Mouse (Mus musculus): Measurements from ENCODE around the gene Fto.

Gene Fto

DNA sequence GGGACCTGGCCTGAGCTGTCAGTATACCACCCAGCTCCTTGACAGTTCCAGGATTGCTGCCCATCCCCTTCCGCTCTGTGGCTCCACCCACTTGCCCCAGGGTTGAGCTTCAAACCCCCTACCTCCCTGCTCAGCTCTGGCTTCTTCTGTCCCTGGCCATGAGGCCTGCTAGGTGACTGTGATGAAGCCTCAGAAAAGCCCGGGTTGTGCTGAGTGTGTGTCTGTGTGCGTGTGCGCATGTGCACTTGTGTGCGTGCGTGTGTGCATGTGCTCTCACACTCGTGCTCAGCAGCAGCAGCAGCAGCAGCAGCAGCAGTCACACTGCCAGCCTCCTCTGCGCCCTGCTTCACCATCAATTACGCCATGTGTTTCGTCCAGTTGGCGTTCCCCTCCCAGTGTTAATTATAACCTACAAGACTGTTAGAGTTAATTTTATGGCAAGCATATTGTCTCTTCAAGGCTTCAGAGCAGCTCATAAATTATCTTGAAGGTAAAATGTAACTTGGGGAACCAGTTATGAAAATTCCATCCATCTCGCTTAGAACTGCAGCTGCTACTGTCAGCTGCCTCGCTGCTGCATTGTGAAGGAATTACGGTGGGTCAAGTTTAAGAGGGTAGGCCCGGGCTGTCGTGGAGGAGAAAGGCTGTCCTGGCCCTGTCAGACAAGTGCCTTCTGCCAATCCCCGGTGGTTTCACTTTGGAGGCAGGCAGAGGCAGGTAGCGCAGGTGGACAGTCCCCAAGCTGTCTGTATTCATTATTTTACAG is 219.5 kb downstream of the Fto start:
- DNase-seq = no peak

DNA sequence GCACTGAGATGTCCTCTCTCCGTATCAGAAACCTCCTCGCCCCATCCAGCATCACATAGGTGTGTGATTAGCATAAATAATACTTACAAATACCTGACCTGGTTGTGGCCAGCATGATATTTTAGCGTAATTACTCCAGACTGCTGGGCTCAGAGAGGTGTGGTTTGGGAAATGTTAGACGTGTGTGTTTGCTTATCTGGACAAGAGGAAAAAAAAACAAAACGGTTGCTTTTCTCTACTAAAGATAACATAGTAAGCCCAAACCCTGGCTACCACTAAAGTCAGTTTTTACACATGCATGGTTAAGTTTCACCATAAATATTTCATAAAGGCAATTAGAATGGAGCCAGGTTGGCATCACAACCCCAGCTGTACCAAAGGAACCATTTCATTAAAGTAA is 221.4 kb downstream of the Fto start:
- no peak for DNase-seq

DNA sequence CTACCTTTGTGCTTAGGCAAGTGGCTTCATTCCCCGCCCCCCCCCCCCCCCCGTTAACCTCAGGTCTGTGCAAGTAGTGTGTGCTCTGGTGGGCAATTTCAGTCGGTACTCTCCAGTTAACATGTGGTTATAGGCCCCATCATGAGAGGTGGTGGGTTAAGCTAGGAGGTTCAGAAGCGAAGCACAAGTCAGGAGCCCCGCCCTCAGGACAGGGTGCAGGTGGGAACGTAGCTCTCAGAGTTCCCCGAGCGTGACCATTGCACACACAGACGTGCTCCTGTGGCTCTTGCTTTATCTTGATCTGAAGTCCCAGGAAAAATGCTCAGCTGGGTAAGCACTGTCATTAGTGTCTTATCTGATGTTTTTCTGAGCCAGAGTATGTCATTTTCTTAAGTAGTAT is 224.8 kb downstream of the Fto start:
- DNase-seq = no peak

DNA sequence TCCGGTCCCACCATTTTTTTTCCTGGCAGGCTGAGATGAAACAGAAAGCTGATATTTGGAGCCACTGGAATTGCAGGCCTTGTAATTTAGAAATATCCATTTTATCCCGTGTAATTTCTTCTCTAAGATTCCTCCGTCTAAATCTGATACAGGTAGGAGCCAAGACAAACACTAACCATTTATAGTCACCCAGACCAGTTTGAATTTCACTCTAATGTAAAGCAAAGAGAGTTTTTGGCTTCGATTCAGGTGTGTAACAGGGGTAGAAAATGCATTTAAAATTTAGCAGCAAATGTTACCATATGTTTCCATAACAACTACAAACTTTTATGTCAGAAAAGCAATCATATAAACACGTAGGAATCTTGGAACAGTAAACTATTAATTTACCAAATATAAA is 225.6 kb downstream of the Fto start:
- no peak for DNase-seq

GRCm38 (mm10) chr8:91539586-91539985 is 226.3 kb downstream of the Fto start:
- no peak for DNase-seq

GRCm38 (mm10) chr8:91541229-91541628 is 227.9 kb downstream of the Fto start:
- no peak for DNase-seq

DNA sequence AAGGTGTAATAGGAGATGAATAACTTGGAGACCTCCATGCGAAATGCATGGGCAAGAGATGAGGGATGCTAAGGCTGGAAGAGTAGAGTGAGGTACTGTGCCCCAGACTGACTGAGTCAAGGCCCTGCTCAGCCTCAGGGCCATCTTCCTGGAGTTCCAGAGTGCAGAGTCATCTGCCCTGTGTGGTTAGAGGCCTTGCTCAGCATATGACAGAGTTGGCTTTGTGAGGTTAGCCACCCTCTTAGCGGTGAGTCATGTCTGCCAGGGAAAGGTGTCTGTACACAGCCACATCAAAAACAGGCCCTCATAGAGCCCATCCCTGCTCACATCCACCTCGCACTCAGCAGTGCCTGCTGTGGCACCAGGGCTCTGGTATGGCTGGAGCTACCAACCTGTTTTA is 232.2 kb downstream of the Fto start:
- peak; percentile 5 for DNase-seq

DNA sequence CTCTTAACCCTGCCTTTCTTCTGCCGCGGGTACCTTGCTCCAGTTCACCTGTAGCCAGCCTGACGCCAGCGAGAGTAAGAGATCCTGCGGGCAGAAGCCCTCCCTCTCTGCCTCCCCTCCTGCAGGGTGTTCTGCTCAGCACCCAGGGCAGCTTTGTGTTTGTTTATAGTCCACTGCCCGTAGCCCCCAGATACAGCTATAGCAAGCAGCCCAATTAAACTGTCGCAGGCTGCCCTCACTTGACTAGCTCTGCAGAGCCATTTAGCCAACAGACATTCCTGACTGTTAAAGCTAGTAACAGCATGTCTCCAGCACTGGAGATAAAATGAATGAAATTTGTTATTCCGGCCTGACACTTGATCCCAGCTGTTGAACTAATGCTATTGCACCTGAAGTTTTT is 233.3 kb downstream of the Fto start:
- no peak for DNase-seq

DNA sequence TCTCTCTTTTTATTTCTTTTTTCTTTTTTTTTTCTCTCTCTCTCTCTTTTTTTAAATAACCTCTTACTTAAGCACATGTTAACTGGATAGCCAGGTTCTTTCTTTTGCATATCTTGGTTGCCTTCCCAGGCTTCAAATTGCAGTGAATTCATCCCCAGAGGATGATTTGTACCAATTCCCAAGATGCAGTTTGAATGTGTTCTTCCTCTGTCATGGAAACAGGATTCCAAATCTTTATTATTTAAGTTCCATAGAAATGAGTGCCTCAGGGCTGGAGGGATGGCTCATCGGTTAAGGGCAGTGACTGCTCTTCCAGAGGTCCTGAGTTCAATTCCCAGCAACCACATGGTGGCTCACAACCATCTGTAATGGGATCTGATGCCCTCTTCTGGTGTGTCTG is 236.8 kb downstream of the Fto start:
- no peak for DNase-seq

- DNase-seq = no peak
Measured at GRCm38 (mm10) chr8:91551166-91551765, 237.9 kb downstream of the Fto start.

- DNase-seq = no peak
Measured at GRCm38 (mm10) chr8:91551775-91552538, 238.6 kb downstream of the Fto start.

DNA sequence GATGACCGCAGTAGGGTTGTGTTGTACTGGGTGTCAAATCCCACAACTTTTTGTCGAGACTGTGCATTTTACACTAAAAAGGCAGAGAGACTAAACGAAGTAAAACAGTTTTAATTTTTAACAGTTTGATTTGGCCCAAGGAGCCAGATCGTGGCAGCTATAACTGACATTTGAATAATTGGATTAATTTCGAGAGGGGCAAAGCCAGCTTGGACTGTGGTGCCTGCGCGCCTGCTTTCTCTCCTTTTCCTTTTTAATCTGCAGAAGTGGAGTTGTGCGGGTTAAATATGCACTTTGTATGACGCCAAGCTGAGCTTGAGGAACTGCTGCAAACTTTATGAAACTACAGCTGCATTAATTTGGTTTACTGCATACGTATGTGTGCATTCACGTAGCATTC is 239.3 kb downstream of the Fto start:
- no peak for DNase-seq

GRCm38 (mm10) chr8:91553387-91553786 is 240.1 kb downstream of the Fto start:
- DNase-seq = no peak

- DNase-seq = no peak
Measured at GRCm38 (mm10) chr8:91557041-91557587, 243.8 kb downstream of the Fto start.

GRCm38 (mm10) chr8:91558408-91558807 is 245.1 kb downstream of the Fto start:
- DNase-seq = no peak

- no peak for DNase-seq
Measured at GRCm38 (mm10) chr8:91560017-91560591, 246.8 kb downstream of the Fto start.

DNA sequence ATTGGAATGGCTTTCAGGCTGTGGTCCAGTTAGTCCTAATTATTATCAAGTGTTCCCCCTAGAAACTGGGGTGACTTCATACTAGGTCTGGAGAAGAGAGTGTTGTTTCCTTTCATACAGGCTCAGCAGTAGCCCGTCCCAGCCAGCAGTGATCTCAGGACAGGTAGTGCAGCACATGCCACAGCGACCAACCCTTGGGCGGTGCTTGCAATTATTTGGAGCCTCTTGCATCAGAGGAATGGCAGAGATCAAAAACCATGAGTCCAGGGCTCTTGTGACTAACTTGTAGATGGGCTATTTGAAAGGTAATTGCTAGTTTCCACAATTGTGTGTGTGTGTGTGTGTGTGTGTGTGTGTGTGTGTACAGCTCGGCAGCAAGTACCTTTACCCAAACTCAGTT is 247.9 kb downstream of the Fto start:
- DNase-seq = no peak

GRCm38 (mm10) chr8:91562600-91562999 is 249.3 kb downstream of the Fto start:
- no peak for DNase-seq

DNA sequence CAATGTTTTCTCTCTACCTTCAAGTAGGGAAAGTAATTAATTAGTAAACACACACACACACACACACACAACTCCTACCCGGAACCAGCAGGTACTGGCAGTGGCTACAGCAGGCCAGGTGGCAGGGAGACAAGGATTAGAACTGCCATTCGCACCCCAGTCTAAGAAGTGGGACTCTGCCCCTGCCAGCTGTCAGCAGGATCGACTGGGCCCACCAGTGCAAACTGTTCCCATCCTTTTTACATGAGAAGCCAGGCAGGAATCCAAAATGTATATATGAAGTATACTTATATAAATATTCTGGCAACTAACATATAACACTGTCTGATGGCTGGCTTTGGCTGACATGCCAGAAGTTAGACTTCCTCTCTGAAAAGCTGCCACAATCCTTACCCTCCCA is 250.0 kb downstream of the Fto start:
- no peak for DNase-seq

GRCm38 (mm10) chr8:91565869-91566502 is 252.7 kb downstream of the Fto start:
- no peak for DNase-seq

DNA sequence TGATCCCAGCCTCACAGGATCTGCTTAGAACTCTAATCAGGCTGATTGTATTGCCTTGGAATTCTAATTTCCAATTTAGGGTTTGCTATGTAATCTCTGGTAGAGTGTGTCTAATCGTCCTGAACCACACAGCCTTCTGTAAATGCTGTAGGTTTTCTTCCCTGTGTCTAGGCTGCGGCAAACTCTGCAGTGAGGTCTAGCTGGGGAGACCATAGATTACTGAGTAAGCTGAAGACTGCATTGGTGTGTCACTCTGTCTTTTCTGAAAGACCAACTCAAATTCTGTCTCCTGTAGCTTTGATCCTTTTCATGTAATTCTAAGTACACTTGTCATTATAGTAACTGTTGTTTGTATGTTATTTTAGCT is 253.2 kb downstream of the Fto start:
- DNase-seq = no peak

DNA sequence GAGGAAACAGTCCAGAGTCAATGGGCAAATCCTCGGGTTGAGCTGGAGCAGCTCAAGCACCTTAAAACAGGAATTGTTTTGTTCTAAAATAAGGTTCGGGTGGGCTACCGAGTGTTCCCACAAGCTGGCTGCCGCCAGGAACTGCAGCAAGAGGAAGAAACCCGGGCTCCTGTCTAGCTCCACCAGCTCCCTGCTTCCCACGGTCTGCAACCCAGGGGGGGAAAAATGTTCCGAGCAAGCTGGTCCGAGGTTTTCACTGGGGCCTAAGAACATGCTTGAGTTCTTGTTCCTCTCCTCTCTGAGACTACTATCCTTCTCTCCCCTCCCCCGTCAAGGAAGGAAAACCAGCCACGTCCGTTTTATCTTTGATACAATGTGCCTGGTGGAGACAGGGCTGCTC is 256.5 kb downstream of the Fto start:
- no peak for DNase-seq

- no peak for DNase-seq
Measured at GRCm38 (mm10) chr8:91570809-91571208, 257.5 kb downstream of the Fto start.

Data from thymus, postnatal 25 days (tissue).